Mouse (Mus musculus) cortical plate, adult 2 months (tissue): ENCODE measurements at regions not wholly inside any gene's neighbourhood (a gene's known extent, or its start where the extent isn't known, plus 50 kb on each side); places are given as distances from the start of the nearest gene placed in this dataset.

Experiments used
- CTCF ChIP-seq: fragments of 200-500 bp; IDR thresholded peaks from 2 replicates; pipeline ENCODE4 v1.5.1; 2011; ENCODE audit warnings: mild to moderate bottlenecking, control low read depth, low read length; ENCODE audit not compliant: insufficient read depth; ENCODE audit errors: extremely low read depth
- POLR2A ChIP-seq: fragments of 200-500 bp; IDR thresholded peaks from 2 replicates; pipeline ENCODE4 v1.6.1; 2011; ENCODE audit warnings: mild to moderate bottlenecking, low read length, control low read depth; ENCODE audit not compliant: insufficient read depth; ENCODE audit errors: extremely low read depth

DNA sequence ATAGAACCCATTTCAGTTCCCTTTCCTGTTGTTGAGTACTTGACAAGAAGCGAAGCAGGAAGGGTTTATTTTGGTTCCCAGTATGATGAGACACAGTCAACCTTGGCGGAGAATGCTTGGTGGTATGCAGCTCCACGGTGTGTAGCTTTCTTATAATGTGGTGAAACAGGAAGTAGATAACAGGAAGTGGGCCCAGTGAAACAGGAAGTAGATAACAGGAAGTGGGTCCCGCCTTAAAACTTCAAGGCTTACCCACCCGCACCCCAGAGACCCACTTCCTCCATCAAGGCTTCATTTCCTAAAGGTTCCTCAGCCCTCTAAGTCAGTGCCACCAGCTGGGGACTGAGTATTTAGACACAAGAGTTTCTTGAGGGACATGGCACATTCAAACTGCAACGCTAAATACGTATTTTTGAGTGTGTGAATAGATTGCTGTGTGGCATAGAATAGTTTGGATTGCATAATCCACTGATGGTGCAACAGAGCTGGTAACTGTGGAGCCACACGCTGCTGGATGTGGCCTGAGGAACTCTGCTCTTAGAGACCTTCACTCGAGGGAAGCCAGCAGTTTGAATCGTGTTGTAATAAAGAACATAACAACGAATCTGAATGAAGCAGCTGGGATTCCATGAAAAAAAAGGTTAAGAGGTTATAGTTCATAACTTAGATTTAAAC is 190.8 kb downstream of the Npr3 start:
- TF ChIP-seq CTCF (no peak), POLR2A (no peak)
